Mouse (Mus musculus): Measurements from ENCODE around the gene Col9a1.

Gene Col9a1

GRCm38 (mm10) chr1:24219041-24219440 is 41.6 kb downstream of the Col9a1 start:
- DNase-seq (ENCODE audit: extremely low read depth, low read depth, low spot score): no peak

- no peak for DNase-seq (ENCODE audit: extremely low read depth, low read depth, low spot score)
These were observed 44.8 kb downstream of the Col9a1 start for GRCm38 (mm10) chr1:24222231-24222630.

DNA sequence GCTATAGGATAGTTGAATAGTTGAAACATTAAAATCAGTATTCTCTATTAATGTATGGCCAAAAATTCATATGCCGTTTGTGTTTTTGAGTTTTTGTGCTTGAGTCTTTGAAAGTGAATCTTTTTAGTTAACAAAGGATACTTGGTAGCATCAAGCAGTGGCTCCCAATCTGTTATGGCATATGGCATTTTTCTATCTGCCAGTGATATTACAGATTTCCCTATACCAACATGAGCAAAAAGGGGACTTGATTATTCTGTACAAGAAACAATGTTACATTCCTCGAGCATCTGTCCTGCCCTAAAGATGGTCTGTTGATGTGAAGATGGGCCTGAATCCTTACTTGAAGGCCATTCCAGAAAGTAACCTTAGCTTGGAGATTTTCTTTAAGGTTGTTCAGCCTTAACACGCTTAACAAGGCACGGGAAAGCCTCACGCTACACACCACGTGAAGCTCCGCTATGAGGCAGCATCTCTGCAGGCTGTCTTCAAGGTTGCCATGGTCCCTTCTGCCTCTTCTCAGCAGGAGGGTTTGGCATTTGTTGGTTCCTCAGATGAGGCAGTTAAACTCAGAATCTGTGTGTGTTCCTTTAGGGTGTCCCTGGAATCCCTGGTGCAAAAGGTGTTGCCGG is 45.7 kb downstream of the Col9a1 start:
- DNase-seq (ENCODE audit: extremely low read depth, low read depth, low spot score): no peak

DNA sequence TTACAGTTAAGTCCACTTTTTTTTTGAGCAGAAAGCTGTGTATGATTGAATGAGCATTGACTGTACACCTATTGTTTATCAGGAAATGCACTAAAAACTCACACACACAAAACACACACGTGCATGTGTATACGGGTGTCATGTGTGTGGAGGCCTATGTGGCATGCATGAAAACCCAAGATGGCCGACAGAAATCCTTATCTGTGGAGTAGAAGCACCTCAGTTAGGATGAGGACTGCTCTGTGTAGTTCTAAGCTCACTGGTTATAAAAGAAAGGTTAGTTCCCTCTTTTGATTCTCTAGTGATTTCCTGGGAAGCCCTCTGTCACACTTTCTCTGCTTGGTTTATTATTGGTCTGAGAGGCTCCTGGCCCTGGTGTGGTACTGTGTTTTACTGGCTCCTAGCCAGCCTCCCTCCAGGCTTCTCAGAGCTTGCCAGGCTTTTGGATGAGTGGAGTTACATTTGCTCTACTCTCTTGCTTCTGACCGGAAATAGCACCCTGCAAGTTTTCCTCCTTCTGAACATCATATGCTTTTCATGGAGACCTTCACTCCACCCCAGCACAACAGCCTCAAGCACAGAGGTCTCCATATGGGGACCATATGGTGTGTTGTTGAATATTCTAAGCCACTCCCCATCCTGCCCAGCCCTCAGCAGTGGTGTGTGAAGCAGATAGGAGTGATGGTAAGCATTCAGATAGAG is 48.6 kb downstream of the Col9a1 start:
- DNase-seq (ENCODE audit: extremely low read depth, low read depth, low spot score): no peak

- DNase-seq (ENCODE audit: extremely low read depth, low read depth, low spot score): no peak
These were observed 49.7 kb downstream of the Col9a1 start for GRCm38 (mm10) chr1:24226941-24227711.

DNA sequence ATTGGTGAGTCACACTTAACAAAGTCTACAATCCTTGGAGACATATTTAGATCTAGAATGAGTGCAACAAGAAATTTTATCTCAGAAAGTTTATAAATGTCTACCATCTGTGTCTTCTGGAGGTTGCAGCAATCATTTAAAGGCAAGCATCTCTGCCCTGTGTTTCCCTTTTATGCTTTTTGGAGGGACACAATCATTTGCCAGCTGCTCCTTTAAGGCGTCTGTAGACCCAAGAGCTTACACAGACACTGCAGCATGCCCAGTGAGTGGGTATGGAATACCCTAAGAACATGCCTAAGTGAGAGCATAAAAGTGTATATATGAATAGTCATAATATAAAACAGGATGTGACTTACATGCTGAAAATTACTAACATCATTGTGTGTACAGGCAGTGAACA is 52.1 kb downstream of the Col9a1 start:
- no peak for DNase-seq (ENCODE audit: extremely low read depth, low read depth, low spot score)

- DNase-seq (ENCODE audit: extremely low read depth, low read depth, low spot score): no peak
These were observed 53.0 kb downstream of the Col9a1 start for GRCm38 (mm10) chr1:24230428-24230827.

GRCm38 (mm10) chr1:24231504-24232270 is 54.3 kb downstream of the Col9a1 start:
- DNase-seq (ENCODE audit: extremely low read depth, low read depth, low spot score): no peak

DNA sequence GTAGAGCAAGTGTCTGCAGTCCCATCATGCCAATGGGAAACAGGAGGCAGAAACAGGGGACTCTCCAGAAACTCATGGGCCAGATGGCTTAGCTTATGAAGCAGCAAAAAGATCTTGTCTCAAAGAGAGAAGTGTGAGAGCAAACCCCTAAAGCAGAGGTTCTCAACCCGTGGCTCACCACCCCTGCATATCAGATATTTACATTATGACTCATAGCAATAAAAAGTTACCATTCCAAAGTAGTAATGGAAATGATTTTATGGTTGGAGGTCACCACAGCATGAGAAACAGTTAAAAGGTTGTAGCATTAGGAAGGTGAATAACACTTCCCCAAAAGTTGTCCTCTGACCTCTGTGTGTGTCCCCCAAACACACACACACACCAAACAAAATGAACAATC is 58.9 kb downstream of the Col9a1 start:
- no peak for DNase-seq (ENCODE audit: extremely low read depth, low read depth, low spot score)

- DNase-seq (ENCODE audit: extremely low read depth, low read depth, low spot score): no peak
These were observed 62.8 kb downstream of the Col9a1 start for GRCm38 (mm10) chr1:24240039-24240691.

- DNase-seq (ENCODE audit: extremely low read depth, low read depth, low spot score): no peak
These were observed 67.5 kb downstream of the Col9a1 start for GRCm38 (mm10) chr1:24244931-24245330.

DNA sequence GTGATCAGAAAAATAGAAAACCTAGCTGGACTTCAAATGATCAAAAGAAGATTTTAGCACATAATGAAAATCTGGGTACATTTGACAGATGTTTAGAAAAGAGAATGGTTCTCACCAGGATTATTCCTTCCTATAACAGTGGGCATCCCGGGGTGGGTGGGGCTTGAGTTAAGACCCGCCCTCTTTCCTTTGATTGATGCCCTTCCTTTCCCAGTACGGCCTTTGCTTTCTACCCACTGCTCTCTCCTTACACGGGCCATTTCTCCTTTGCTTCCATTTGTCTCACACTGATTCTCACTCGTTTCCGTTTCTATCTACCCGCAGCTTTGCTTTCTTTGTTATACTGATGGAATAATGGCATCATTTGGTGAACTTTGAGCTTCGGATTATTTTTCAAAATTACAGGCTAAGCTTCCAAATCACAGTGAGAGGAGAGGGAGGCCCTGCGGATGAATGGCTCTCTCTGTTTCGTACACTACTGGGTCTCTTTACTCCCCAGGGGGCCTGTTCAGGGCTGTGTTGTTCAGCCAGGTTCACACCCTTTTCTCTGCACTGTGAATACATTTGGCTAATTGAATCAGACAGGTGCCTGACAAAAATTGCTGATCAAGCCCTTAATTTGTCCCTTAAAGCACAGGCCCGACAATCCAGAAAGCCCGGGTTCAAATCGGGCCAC is 68.4 kb downstream of the Col9a1 start:
- DNase-seq (ENCODE audit: extremely low read depth, low read depth, low spot score): no peak

DNA sequence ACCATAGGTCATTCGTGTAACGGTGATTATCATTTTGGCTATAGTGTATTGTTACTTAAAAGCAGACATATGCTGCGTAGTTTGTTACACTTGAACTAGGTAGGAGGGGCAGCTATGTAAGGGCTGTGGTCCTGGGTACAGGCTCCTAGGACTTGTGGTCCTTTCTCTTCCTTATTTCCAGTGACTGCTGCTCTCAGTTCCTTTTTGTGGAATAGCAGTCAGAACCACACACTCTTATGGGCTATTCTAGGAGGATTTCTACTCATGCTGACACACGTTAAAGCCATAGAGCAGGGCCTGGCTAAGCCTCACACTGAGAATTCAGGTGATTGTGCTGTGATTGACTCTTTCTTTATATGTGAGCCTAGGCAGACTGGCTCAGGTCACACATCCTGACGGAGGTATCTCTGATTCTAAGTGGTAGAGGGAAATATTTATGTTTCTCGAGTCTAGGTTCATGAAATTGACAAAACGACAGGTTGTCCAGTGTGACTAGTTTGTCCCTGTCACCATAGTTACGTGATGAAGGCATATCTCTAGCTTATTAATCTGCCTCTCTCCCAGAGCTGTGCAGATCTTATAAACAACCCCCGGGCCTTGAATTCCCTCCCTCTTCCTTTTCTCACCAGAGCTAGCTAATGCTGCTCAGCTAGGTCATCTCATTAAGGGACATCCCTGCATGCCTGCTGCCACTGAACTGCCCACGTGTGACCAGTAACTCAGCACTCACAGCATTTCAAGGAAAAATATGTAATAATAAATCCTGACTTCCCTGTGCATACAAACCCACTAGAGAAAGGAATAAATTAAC is 71.1 kb downstream of the Col9a1 start:
- no peak for DNase-seq (ENCODE audit: extremely low read depth, low read depth, low spot score)

- no peak for DNase-seq (ENCODE audit: extremely low read depth, low read depth, low spot score)
These were observed 71.8 kb downstream of the Col9a1 start for GRCm38 (mm10) chr1:24249105-24249664.

- DNase-seq (ENCODE audit: extremely low read depth, low read depth, low spot score): no peak
These were observed 80.6 kb downstream of the Col9a1 start for GRCm38 (mm10) chr1:24257961-24258360.

GRCm38 (mm10) chr1:24259419-24259818 is 82.0 kb downstream of the Col9a1 start:
- DNase-seq (ENCODE audit: extremely low read depth, low read depth, low spot score): no peak

DNA sequence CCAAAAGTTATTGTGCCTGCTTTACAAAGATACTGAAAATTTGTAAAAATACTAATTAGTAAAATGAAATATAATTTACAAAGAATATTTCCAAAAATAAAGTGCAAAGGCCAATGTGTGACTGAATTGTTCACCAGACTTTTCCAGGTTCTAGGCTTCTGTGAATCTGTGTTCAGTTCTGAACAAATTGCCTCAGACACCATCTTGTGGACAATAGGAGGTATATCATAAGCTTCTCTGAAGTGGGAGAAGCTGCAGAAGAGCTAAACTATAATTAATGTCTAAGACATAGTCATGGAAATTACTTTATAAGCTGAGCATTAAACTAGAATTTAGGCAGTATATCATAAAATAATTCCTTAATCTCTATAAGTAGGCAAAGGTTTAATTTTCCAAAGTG is 83.8 kb downstream of the Col9a1 start:
- DNase-seq (ENCODE audit: extremely low read depth, low read depth, low spot score): no peak

- DNase-seq (ENCODE audit: extremely low read depth, low read depth, low spot score): no peak
These were observed 89.6 kb downstream of the Col9a1 start for GRCm38 (mm10) chr1:24267022-24267421.

DNA sequence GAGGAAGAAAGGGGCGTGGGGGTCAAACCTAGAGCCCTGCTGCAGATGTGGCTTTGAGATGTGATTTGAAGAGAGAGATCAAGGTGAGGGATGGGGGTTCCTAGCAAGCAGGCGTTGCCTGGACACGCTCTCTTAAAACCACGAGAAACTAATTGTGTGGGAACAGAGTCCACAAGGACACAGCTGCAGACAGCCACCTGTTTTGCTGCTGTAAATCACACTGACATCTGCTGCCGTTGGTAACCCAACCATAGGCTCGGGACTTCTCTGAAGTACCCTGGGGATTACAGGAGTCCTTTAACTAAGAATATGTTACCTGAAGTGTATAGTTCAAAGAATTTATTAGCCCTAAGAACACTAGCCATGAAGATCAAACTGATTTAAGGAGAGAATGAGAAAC is 109.0 kb downstream of the Col9a1 start:
- no peak for DNase-seq (ENCODE audit: extremely low read depth, low read depth, low spot score)

Data from fat pad, adult 2 months (tissue).